Mouse (Mus musculus): Measurements from ENCODE around the gene Nodal. TPM values are rescaled to one million over a fixed set of nuclear protein-coding genes. Genes with fewer than 3 reads are reported as not detected.

Gene Nodal
- total and polyA plus RNA-seq, 2 experiments = 0.06 to 0.18 TPM

DNA sequence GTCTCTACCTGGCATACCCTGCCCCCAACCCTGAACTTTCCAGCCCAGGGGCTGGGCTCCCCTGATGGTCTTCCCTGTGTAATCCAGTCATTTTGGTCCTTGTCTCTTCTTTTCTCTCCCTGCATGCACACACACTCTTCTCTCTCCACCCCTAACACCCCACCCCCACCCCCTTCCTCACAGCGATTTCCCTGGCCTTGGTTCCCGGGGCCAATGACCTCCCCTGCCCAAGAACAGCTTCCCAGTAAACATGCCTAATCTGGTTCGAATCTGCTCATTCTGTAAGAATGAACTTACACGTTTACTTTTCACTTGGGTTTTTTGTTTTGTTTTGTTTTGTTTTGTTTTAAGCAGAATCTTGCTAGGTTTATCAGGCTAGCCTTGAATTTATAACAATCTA is 8.0 kb upstream of the Nodal start:
- Histone ChIP-seq H3K4me3 (ENCODE audit: insufficient read depth, low read depth, low read length) (no peak overlapping the region), H3K4me1 (ENCODE audit: control insufficient read depth, insufficient read depth, low read length) (peaks cover 10% of the 10 kb centered on the region), H3K9ac (ENCODE audit: low read depth, low read length) (no peak overlapping the region), H3K27me3 (ENCODE audit: control insufficient read depth, insufficient read depth, low read length) (no peaks in the 10 kb centered on the region), H3K79me2 (ENCODE audit: control insufficient read depth, insufficient read depth, low read length) (no peaks in the 10 kb centered on the region), H3K36me3 (ENCODE audit: control insufficient read depth, insufficient read depth, low read length) (no peaks in the 10 kb centered on the region), H3K27ac (replicated peaks; ENCODE audit: insufficient read depth, low read depth, low read length) (no peak overlapping the region)
- DNase-seq (ENCODE audit: extremely low read depth, low read depth, low spot score) = peak; percentile 57
- WGBS = 4% methylated on average over 4 of the region's 4 CpGs
- TF ChIP-seq CTCF (IDR thresholded peaks at IDR 0.05; ENCODE audit: low read depth, low read length) (no peak), POLR2A (IDR thresholded peaks at IDR 0.05; ENCODE audit: extremely low read depth, insufficient read depth, low read length) (no peak)

DNA sequence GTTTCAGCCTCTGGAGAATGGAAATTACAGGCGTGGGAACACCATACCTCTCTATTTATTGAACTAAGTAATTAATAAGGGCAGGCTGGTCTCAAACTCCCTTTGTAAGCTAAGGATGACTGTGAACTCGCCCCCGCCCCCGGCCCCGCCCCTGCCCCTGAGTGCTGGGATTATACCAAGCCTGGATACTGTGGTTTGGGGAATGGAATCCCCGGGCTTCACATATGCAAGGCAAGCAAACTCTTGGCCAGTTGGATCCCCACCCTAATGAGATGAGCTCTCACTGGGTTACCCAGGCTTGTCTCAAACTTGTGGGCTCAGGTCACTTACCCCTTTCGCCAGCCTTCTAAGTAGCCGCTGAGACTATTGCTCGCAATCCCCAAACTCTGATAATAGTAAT is 7.6 kb upstream of the Nodal start:
- Histone ChIP-seq H3K79me2 (ENCODE audit: control insufficient read depth, insufficient read depth, low read length) (no peaks in the 10 kb centered on the region), H3K27ac (replicated peaks; ENCODE audit: insufficient read depth, low read depth, low read length) (no peak overlapping the region), H3K9ac (ENCODE audit: low read depth, low read length) (no peak overlapping the region), H3K4me1 (ENCODE audit: control insufficient read depth, insufficient read depth, low read length) (peaks cover 10% of the 10 kb centered on the region), H3K4me3 (ENCODE audit: insufficient read depth, low read depth, low read length) (no peak overlapping the region), H3K36me3 (ENCODE audit: control insufficient read depth, insufficient read depth, low read length) (no peaks in the 10 kb centered on the region), H3K27me3 (ENCODE audit: control insufficient read depth, insufficient read depth, low read length) (no peaks in the 10 kb centered on the region)
- TF ChIP-seq CTCF (IDR thresholded peaks at IDR 0.05; ENCODE audit: low read depth, low read length) (no peak), POLR2A (IDR thresholded peaks at IDR 0.05; ENCODE audit: extremely low read depth, insufficient read depth, low read length) (no peak)
- no peak for DNase-seq (ENCODE audit: extremely low read depth, low read depth, low spot score)
- WGBS = 51% methylated on average over 9 of the region's 9 CpGs

DNA sequence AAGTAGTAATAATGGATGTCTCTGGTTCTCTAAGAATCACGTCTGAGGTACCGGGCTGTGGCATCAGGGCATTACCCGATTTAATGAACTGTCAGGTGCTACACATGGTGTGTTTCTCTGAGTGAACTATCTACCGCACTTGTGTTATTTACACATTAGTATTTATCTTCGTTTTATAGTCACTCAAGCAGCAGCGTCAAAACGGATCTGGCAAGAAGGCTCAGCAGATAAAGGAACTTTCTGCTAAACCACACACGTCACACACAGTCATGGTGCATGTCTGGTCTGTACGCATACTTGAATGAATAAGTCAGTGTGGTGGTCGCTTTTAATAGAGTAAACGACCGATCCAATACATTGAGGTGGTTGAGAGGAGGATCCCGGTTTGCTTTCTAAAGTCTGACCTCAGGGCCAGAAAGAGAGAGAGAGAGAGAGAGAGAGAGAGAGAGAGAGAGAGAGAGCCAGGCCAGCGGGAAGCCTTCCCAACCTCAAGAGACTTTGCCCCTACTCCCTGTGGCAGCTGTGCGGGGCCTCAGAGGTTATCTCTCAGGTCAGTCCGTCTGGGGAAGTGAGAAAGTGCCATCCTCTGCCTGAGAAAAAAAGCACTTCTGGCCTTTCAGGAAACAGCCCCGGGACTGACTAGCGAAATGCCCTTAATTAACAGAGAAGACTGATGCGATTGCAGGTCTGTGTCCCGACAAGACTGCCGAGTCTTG is 4.7 kb upstream of the Nodal start:
- DNase-seq (ENCODE audit: extremely low read depth, low read depth, low spot score) = peak; percentile 88
- Histone ChIP-seq H3K36me3 (ENCODE audit: control insufficient read depth, insufficient read depth, low read length) (no peaks in the 10 kb centered on the region), H3K9ac (ENCODE audit: low read depth, low read length) (no peak overlapping the region), H3K4me1 (ENCODE audit: control insufficient read depth, insufficient read depth, low read length) (peaks cover 10% of the 10 kb centered on the region), H3K27me3 (ENCODE audit: control insufficient read depth, insufficient read depth, low read length) (no peaks in the 10 kb centered on the region), H3K79me2 (ENCODE audit: control insufficient read depth, insufficient read depth, low read length) (no peaks in the 10 kb centered on the region), H3K4me3 (ENCODE audit: insufficient read depth, low read depth, low read length) (no peak overlapping the region), H3K27ac (replicated peaks; ENCODE audit: insufficient read depth, low read depth, low read length) (peak overlapping the region; percentile 45)
- no peak for TF ChIP-seq POLR2A (IDR thresholded peaks at IDR 0.05; ENCODE audit: extremely low read depth, insufficient read depth, low read length)
- TF ChIP-seq CTCF (IDR thresholded peaks at IDR 0.05; ENCODE audit: low read depth, low read length) = no peak
- 12% methylated on average over 21 of the region's 21 CpGs for WGBS

DNA sequence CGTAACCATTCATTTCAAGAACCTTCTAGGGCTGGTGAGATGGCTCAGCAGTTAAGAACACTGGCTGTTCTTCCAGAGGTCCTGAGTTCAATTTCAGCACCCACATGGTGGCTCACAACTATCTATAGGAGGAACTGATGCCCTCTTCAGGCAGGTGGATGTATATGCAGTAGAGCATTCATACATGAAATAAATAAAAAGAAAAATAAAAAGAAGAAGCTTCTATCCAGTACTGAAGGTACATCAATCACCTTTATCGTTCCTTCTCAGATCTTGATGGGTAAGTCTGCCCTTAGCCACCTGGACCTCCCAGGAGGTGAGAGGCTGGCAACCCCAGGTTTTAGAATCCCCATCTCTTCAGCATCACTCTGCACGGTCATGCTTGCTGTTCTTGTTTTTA is 2.5 kb upstream of the Nodal start:
- no peaks in the 10 kb centered on the region for H3K36me3 ChIP-seq (ENCODE audit: control insufficient read depth, insufficient read depth, low read length)
- DNase-seq (ENCODE audit: extremely low read depth, low read depth, low spot score) = no peak
- H3K9ac ChIP-seq (ENCODE audit: low read depth, low read length) = no peak overlapping the region
- 92% methylated on average over 3 of the region's 3 CpGs for WGBS
- TF ChIP-seq POLR2A (IDR thresholded peaks at IDR 0.05; ENCODE audit: extremely low read depth, insufficient read depth, low read length) (no peak), CTCF (IDR thresholded peaks at IDR 0.05; ENCODE audit: low read depth, low read length) (no peak)
- peaks cover 12% of the 10 kb centered on the region for H3K4me1 ChIP-seq (ENCODE audit: control insufficient read depth, insufficient read depth, low read length)
- H3K27ac ChIP-seq (replicated peaks; ENCODE audit: insufficient read depth, low read depth, low read length) = no peak overlapping the region
- no peak overlapping the region for H3K4me3 ChIP-seq (ENCODE audit: insufficient read depth, low read depth, low read length)
- no peaks in the 10 kb centered on the region for H3K79me2 ChIP-seq (ENCODE audit: control insufficient read depth, insufficient read depth, low read length)
- H3K27me3 ChIP-seq (ENCODE audit: control insufficient read depth, insufficient read depth, low read length) = no peaks in the 10 kb centered on the region

DNA sequence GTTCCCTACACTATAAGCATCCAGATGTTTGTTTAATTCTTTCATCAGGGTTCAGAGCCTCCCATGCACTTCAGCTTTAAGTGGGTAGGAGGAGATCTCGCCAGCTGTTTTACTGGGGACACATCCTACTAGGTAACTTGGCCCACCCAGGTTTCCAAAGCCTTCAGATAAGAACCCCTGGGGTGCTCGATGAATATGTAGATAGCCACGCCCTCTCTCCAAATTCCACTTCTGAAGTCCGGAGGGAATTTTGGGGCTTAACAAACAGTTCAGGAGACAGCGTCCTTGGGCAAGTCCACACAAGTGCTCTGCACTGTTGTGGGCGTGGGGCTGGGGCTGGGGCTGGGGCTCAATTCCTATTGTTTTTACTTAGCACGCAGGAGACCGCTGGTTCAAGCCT is 1.9 kb upstream of the Nodal start:
- TF ChIP-seq CTCF (IDR thresholded peaks at IDR 0.05; ENCODE audit: low read depth, low read length) (no peak), POLR2A (IDR thresholded peaks at IDR 0.05; ENCODE audit: extremely low read depth, insufficient read depth, low read length) (no peak)
- Histone ChIP-seq H3K4me3 (ENCODE audit: insufficient read depth, low read depth, low read length) (no peak overlapping the region), H3K9ac (ENCODE audit: low read depth, low read length) (no peak overlapping the region), H3K27ac (replicated peaks; ENCODE audit: insufficient read depth, low read depth, low read length) (no peak overlapping the region), H3K79me2 (ENCODE audit: control insufficient read depth, insufficient read depth, low read length) (no peaks in the 10 kb centered on the region), H3K4me1 (ENCODE audit: control insufficient read depth, insufficient read depth, low read length) (peaks cover 12% of the 10 kb centered on the region), H3K36me3 (ENCODE audit: control insufficient read depth, insufficient read depth, low read length) (no peaks in the 10 kb centered on the region), H3K27me3 (ENCODE audit: control insufficient read depth, insufficient read depth, low read length) (no peaks in the 10 kb centered on the region)
- WGBS = 85% methylated on average over 8 of the region's 8 CpGs
- DNase-seq (ENCODE audit: extremely low read depth, low read depth, low spot score) = no peak

DNA sequence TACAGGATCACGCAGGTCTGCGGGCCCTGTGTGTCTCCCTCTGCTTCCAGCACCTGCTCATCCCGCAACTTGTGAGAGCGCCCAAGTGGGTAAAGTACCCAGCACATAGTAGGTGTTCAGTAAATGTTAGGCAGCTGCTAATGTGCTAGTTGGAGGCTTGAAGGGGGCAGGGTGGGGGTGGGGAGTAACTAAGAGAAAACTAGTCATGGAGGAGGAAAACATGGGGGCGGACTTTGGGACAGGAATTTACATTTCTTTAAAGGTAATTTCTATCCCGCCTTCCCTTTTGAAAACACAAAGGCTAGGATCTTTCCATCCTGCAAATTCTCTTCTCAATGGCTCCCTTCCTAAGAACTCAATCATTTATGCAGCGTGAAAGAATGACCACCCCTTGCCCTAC is 1.2 kb upstream of the Nodal start:
- H3K4me1 ChIP-seq (ENCODE audit: control insufficient read depth, insufficient read depth, low read length) = peaks cover 12% of the 10 kb centered on the region
- WGBS = 92% methylated on average over 7 of the region's 7 CpGs
- H3K9ac ChIP-seq (ENCODE audit: low read depth, low read length) = no peak overlapping the region
- no peaks in the 10 kb centered on the region for H3K79me2 ChIP-seq (ENCODE audit: control insufficient read depth, insufficient read depth, low read length)
- H3K36me3 ChIP-seq (ENCODE audit: control insufficient read depth, insufficient read depth, low read length) = no peaks in the 10 kb centered on the region
- no peak overlapping the region for H3K4me3 ChIP-seq (ENCODE audit: insufficient read depth, low read depth, low read length)
- H3K27ac ChIP-seq (replicated peaks; ENCODE audit: insufficient read depth, low read depth, low read length) = no peak overlapping the region
- TF ChIP-seq CTCF (IDR thresholded peaks at IDR 0.05; ENCODE audit: low read depth, low read length) (no peak), POLR2A (IDR thresholded peaks at IDR 0.05; ENCODE audit: extremely low read depth, insufficient read depth, low read length) (no peak)
- DNase-seq (ENCODE audit: extremely low read depth, low read depth, low spot score) = no peak
- no peaks in the 10 kb centered on the region for H3K27me3 ChIP-seq (ENCODE audit: control insufficient read depth, insufficient read depth, low read length)

Measured in liver, adult 2 months (tissue).